Mouse (Mus musculus): ENCODE measurements at regions not wholly inside any gene's neighbourhood (a gene's known extent, or its start where the extent isn't known, plus 50 kb on each side); places are given as distances from the start of the nearest gene placed in this dataset.

DNA sequence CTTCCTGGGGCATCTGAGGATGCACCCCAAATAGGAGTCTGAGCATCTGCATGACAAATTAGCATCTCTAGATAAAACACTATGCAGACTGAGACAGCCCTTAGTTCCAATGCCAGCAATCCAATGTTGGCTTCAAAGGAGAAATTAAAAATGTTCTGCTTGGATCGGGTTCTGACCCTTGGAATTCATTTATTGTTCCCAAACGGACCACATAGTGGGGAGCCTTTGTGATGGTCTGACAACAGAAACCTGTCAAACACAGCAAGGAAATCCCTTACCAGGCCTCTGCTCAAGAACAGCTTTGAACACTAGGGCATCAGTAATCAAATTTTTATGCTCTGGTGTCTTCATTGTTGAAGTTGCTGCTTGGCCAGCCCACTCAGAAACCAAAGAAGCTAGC lies 237.1 kb downstream of the Slc4a3 start:
- Histone ChIP-seq H3K4me3 (ENCODE audit: low read depth, low read length) (no peak overlapping the region), H3K4me1 (replicated peaks; ENCODE audit: control insufficient read depth, insufficient read depth, low read length) (no peaks in the 10 kb centered on the region), H3K4me2 (ENCODE audit: low read length) (no peak overlapping the region), H3K27me3 (replicated peaks; ENCODE audit: control insufficient read depth, insufficient read depth, low read length) (no peaks in the 10 kb centered on the region), H3K27ac (ENCODE audit: low read depth) (no peak overlapping the region), H3K9me3 (ENCODE audit: control insufficient read depth, low read length) (no peaks in the 10 kb centered on the region), H3K9ac (ENCODE audit: low read length) (no peak overlapping the region), H3K36me3 (ENCODE audit: control insufficient read depth, insufficient read depth, low read length) (no peaks in the 10 kb centered on the region)
- no peak for ATAC-seq (replicated peaks; ENCODE audit: low FRiP score, low TSS enrichment, low read depth)
- DNase-seq (ENCODE audit: low spot score) = no peak
- 88% methylated on average over 2 of the region's 2 CpGs for WGBS

DNA sequence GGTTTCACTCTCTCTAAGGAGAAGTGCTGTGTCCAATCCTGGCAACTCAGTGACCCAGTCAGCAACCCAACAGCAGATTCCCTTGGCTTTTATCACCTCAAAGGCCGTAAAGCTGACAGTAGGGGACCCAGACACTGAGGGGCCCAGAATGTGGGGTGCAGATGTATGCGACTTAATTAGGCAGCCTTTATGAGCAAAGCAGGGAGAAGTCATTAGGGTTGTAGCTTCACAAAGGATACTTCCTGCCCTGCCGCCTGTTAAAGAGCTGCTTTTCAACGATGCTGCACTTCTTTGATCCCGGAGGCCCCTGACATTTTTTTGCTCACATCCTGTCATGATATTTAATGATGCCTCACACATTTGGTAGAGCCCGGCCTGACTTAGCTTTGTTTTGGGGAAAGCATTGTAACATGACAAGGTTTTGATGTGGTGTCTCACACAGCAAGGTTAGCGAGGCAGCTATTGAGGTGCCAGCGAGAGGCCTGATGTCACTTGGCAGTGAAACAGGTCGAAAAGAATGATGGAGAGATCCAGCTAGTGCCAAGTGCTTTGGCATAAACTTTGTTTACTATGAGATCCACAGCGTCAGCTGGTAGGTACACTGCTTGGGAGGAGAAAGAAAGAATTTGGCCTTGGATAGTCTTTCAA lies 240.2 kb downstream of the Slc4a3 start:
- H3K27me3 ChIP-seq (replicated peaks; ENCODE audit: control insufficient read depth, insufficient read depth, low read length) = no peaks in the 10 kb centered on the region
- no peaks in the 10 kb centered on the region for H3K9me3 ChIP-seq (ENCODE audit: control insufficient read depth, low read length)
- no peak for ATAC-seq (replicated peaks; ENCODE audit: low FRiP score, low TSS enrichment, low read depth)
- no peaks in the 10 kb centered on the region for H3K36me3 ChIP-seq (ENCODE audit: control insufficient read depth, insufficient read depth, low read length)
- no peak overlapping the region for H3K9ac ChIP-seq (ENCODE audit: low read length)
- 51% methylated on average over 10 of the region's 10 CpGs for WGBS
- no peak overlapping the region for H3K27ac ChIP-seq (ENCODE audit: low read depth)
- no peak overlapping the region for H3K4me3 ChIP-seq (ENCODE audit: low read depth, low read length)
- no peaks in the 10 kb centered on the region for H3K4me1 ChIP-seq (replicated peaks; ENCODE audit: control insufficient read depth, insufficient read depth, low read length)
- no peak overlapping the region for H3K4me2 ChIP-seq (ENCODE audit: low read length)
- no peak for DNase-seq (ENCODE audit: low spot score)

DNA sequence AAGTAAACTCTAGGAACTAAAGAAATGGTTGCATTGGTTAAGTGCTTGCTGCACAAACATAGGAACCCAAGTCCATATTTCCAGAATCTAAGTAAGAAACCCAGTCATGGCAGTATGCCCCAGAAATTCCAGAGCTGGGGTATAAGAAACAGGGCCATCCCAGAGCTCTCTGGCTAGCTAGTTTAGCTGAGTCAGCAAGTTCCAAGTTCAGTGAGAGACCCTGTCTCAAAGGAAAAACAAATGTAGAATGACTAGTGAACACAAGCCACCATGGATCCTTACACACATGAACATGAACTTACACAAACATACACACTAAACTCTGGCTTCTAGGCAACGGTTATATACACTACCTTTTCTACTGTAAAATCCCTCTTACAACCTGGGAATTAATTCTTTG lies 245.4 kb downstream of the Slc4a3 start:
- WGBS = 90% methylated on average over 1 of the region's 1 CpGs
- Histone ChIP-seq H3K27ac (ENCODE audit: low read depth) (no peak overlapping the region), H3K9ac (ENCODE audit: low read length) (no peak overlapping the region), H3K4me3 (ENCODE audit: low read depth, low read length) (no peak overlapping the region), H3K9me3 (ENCODE audit: control insufficient read depth, low read length) (no peaks in the 10 kb centered on the region), H3K4me1 (replicated peaks; ENCODE audit: control insufficient read depth, insufficient read depth, low read length) (no peaks in the 10 kb centered on the region), H3K4me2 (ENCODE audit: low read length) (no peak overlapping the region), H3K36me3 (ENCODE audit: control insufficient read depth, insufficient read depth, low read length) (no peaks in the 10 kb centered on the region), H3K27me3 (replicated peaks; ENCODE audit: control insufficient read depth, insufficient read depth, low read length) (no peaks in the 10 kb centered on the region)
- ATAC-seq (replicated peaks; ENCODE audit: low FRiP score, low TSS enrichment, low read depth) (no peak), DNase-seq (ENCODE audit: low spot score) (no peak)

DNA sequence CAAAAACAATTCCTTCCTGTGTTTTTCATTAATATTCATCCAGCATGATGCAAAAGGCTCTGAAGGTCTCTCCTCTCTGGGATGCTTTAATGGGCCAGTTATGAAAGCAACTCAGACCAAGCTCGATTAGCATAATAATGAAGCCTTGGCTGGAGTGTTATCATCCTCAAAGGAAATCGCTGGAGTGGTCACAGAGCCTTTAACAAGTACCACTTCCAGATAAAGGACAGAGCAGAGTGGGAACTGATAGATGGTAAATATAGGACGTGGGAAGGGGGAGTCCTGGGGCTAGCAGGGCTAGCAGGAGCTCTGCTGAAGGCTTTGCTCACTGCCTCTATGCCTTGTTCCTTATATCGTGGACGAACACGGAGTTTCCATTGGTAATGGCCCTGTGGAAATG lies 251.7 kb downstream of the Slc4a3 start:
- WGBS = 68% methylated on average over 6 of the region's 6 CpGs
- no peak overlapping the region for H3K27ac ChIP-seq (ENCODE audit: low read depth)

DNA sequence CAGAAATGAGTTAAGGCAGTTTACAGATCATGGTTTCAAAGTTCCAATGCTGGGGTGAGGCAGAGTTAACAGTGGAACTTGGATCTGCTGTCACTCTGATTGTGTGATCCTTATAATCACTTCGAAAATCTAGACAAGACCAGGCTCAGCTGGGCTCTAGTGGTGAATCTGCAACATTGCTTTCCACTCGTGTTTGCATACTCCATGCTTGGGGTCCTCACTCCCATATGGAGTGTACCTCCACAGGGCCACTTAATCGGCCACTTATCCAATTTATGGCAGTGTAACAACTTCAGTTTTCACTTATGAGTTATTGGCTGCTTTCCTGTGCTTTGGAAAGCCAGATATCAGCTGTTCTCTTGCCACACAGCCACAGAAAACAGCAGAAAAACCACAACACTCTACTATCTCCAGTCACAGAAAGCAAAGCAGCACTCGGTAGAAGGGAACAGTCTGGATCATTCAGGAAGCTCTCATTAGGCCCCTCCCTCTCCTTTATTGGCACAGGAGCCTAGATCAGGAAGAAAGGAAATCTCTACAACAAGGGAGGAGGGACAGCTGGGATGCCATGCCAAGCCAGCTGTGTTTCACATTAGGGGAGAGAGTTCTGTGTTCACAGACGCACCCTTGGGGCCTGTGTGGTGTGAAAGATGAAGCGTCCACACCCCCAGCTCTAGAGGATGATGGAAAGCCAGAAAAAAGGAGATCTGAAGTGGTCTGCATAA lies 252.5 kb downstream of the Slc4a3 start:
- DNase-seq (ENCODE audit: low spot score) = no peak

More for the DNA sequence above, 251.7 kb downstream of the Slc4a3 start:
- ATAC-seq (replicated peaks; ENCODE audit: low FRiP score, low TSS enrichment, low read depth) (no peak), DNase-seq (ENCODE audit: low spot score) (no peak)
- Histone ChIP-seq H3K36me3 (ENCODE audit: control insufficient read depth, insufficient read depth, low read length) (no peaks in the 10 kb centered on the region), H3K4me2 (ENCODE audit: low read length) (no peak overlapping the region), H3K9ac (ENCODE audit: low read length) (no peak overlapping the region), H3K4me3 (ENCODE audit: low read depth, low read length) (no peak overlapping the region), H3K27me3 (replicated peaks; ENCODE audit: control insufficient read depth, insufficient read depth, low read length) (no peaks in the 10 kb centered on the region), H3K4me1 (replicated peaks; ENCODE audit: control insufficient read depth, insufficient read depth, low read length) (no peaks in the 10 kb centered on the region), H3K9me3 (ENCODE audit: control insufficient read depth, low read length) (no peaks in the 10 kb centered on the region)

DNA sequence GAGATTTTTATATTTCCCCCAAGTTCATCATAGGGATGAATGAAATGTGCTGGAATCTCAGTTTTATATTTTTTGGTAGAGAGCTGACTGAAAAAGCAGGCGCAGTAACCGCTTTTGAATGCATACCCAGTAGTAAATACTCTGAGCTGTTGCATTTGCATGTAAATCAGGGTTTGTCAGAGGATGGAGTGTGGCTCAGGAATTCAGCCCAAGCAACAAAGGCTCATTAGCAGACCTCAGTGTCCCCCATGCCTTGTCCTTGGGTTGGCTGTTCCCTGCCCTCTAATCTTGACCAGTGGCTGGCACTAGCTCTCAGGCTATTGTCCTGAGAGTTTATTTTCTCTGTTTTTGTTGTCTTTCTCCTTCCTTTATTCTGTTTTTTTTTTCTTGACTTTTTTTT lies 258.4 kb downstream of the Slc4a3 start:
- WGBS = 68% methylated on average over 2 of the region's 2 CpGs
- DNase-seq (ENCODE audit: low spot score) = no peak
- Histone ChIP-seq H3K9me3 (ENCODE audit: control insufficient read depth, low read length) (no peaks in the 10 kb centered on the region), H3K4me2 (ENCODE audit: low read length) (no peak overlapping the region), H3K9ac (ENCODE audit: low read length) (no peak overlapping the region), H3K36me3 (ENCODE audit: control insufficient read depth, insufficient read depth, low read length) (no peaks in the 10 kb centered on the region), H3K27me3 (replicated peaks; ENCODE audit: control insufficient read depth, insufficient read depth, low read length) (no peaks in the 10 kb centered on the region), H3K4me1 (replicated peaks; ENCODE audit: control insufficient read depth, insufficient read depth, low read length) (no peaks in the 10 kb centered on the region), H3K4me3 (ENCODE audit: low read depth, low read length) (no peak overlapping the region), H3K27ac (ENCODE audit: low read depth) (no peak overlapping the region)
- no peak for ATAC-seq (replicated peaks; ENCODE audit: low FRiP score, low TSS enrichment, low read depth)

More for the DNA sequence above, 252.5 kb downstream of the Slc4a3 start:
- Histone ChIP-seq H3K9me3 (ENCODE audit: control insufficient read depth, low read length) (no peaks in the 10 kb centered on the region), H3K27ac (ENCODE audit: low read depth) (no peak overlapping the region), H3K27me3 (replicated peaks; ENCODE audit: control insufficient read depth, insufficient read depth, low read length) (no peaks in the 10 kb centered on the region), H3K4me1 (replicated peaks; ENCODE audit: control insufficient read depth, insufficient read depth, low read length) (no peaks in the 10 kb centered on the region), H3K36me3 (ENCODE audit: control insufficient read depth, insufficient read depth, low read length) (no peaks in the 10 kb centered on the region), H3K4me2 (ENCODE audit: low read length) (no peak overlapping the region), H3K9ac (ENCODE audit: low read length) (no peak overlapping the region), H3K4me3 (ENCODE audit: low read depth, low read length) (no peak overlapping the region)
- ATAC-seq (replicated peaks; ENCODE audit: low FRiP score, low TSS enrichment, low read depth) = no peak
- WGBS = 57% methylated on average over 6 of the region's 6 CpGs

DNA sequence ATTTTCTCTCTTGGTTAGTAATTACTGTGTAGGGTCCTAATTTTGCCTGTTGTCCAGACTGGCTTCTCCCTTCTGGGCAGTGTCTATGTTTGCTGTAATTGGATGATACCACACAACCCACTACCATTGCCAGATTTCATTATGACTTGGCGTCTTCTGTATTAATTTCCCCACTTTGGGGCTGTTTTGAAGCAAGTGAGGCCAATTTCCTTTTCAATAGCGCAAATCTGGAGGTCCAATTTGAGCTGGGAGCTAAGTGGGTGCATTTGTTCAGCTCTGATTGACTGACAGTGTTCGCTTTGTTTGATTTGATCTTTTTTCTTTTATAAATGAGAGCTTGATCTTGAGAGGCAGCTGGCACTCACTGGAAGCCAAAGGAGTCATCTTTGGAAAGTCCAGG lies 266.4 kb downstream of the Slc4a3 start:
- Histone ChIP-seq H3K4me2 (ENCODE audit: low read length) (no peak overlapping the region), H3K4me3 (ENCODE audit: low read depth, low read length) (no peak overlapping the region), H3K9me3 (ENCODE audit: control insufficient read depth, low read length) (no peaks in the 10 kb centered on the region), H3K4me1 (replicated peaks; ENCODE audit: control insufficient read depth, insufficient read depth, low read length) (no peaks in the 10 kb centered on the region), H3K27me3 (replicated peaks; ENCODE audit: control insufficient read depth, insufficient read depth, low read length) (no peaks in the 10 kb centered on the region), H3K36me3 (ENCODE audit: control insufficient read depth, insufficient read depth, low read length) (no peaks in the 10 kb centered on the region), H3K9ac (ENCODE audit: low read length) (no peak overlapping the region), H3K27ac (ENCODE audit: low read depth) (no peak overlapping the region)
- 90% methylated on average over 3 of the region's 3 CpGs for WGBS
- ATAC-seq (replicated peaks; ENCODE audit: low FRiP score, low TSS enrichment, low read depth) (no peak), DNase-seq (ENCODE audit: low spot score) (no peak)

DNA sequence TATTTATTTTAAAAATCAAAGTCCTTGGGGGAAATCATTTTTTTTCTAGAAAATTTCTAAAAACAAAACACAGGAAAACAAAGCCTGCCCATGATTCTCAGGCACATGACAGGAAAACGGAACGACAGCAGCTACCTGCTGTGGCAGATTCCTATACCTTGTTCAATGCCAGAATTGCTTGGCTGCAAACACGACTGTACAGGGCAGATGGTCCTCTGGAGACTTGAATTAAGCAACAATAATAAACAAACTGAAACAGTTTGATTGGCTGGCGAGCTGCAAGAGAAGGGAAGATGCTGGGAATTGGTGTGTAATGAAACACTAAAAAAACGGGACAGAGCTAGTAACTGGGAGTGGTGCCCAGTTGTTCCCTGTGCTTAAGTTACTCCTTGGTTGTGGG lies 280.1 kb downstream of the Slc4a3 start:
- 57% methylated on average over 5 of the region's 5 CpGs for WGBS
- Histone ChIP-seq H3K27ac (ENCODE audit: low read depth) (no peak overlapping the region), H3K27me3 (replicated peaks; ENCODE audit: control insufficient read depth, insufficient read depth, low read length) (no peaks in the 10 kb centered on the region), H3K4me2 (ENCODE audit: low read length) (no peak overlapping the region), H3K36me3 (ENCODE audit: control insufficient read depth, insufficient read depth, low read length) (no peaks in the 10 kb centered on the region), H3K4me3 (ENCODE audit: low read depth, low read length) (no peak overlapping the region), H3K9ac (ENCODE audit: low read length) (no peak overlapping the region), H3K4me1 (replicated peaks; ENCODE audit: control insufficient read depth, insufficient read depth, low read length) (no peaks in the 10 kb centered on the region), H3K9me3 (ENCODE audit: control insufficient read depth, low read length) (no peaks in the 10 kb centered on the region)
- ATAC-seq (replicated peaks; ENCODE audit: low FRiP score, low TSS enrichment, low read depth) = no peak
- no peak for DNase-seq (ENCODE audit: low spot score)
